Mouse (Mus musculus): ENCODE data around the gene Fgfr2.

Gene Fgfr2

DNA sequence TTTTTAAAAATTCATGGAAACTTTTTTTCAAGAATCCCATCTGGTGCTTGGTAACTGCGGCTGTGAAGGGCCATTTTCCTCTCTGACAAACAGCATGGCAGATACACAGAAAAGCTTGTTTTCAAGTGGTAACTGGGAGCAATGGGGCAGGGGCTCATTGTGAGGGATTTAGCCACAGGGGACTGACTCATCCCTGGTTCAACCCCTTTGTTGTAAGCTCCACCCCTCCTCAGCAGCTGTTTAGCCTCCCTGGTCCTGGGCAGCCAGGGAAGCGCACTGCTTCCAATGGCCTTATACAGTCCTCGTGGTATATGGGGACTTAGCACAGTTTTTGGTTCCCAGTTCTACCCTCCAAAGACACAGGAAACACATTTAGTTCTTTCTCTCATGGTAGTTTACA lies 1426.3 kb downstream of the Fgfr2 start:
- in situ Hi-C loops (cut with MboI; ENCODE audit: unreplicated experiment in 2 of 2) = no loop called here

DNA sequence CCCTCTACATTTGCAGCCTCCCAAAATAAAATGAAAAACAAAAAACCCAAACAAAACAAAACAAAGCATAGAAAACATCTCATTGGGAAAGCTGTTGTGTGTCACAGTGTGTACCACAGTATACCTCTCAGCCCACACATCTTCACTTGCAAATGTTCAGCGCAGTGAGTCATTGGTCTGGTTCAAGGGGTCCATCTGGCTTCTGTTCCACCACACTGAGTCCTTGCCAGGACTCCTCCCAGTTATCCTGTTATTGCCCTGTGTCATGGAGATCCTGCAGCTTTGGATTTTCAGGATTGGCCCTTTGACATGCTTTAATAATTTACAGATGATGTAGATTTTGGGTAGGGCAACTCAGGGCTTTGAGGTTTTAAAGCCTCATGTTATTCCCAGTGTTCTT lies 1435.8 kb downstream of the Fgfr2 start:
- in situ Hi-C loops (cut with MboI; ENCODE audit: unreplicated experiment in 2 of 2) = no loop called here

DNA sequence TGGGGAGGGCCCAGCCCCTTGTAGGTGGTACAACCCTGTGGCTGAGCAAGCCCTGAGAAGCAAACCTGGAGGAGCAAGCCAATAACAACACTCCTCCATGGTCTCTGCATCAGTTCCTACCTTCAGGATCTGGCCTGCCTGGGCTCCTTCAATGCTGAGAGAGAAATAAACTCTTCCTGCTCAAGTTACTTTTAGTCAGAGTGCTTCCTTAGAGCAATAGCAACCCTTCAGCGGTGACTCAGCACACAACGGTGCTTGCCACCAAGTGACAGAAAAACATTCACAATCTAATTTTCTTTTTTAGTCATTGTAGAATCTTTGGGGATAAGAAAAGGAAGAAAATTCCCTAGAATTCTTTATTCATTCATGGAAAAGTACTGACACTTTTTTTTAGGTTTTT lies 1446.0 kb downstream of the Fgfr2 start:
- in situ Hi-C loops (cut with MboI; ENCODE audit: unreplicated experiment in 2 of 2) = no loop called here

DNA sequence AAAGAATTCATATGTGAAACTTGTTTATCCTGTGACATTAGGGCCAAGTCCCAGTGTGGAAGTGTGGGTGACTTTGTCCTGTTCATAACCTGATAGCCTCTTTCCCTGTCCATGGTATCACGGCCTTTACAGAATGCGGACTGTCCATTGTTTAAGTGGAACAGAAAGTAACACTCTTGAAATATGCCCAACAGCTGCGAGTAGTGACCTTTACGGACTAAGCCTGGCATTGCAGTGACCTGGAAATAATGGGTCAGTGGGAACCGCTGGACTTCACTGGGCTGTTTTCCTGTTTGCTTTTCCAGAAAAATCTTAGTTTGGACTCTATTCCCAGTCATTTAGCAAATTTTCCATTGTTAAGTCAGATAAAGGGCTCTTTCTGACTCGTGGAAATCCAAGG lies 1452.6 kb downstream of the Fgfr2 start:
- in situ Hi-C loops (cut with MboI; ENCODE audit: unreplicated experiment in 2 of 2) = no loop called here

DNA sequence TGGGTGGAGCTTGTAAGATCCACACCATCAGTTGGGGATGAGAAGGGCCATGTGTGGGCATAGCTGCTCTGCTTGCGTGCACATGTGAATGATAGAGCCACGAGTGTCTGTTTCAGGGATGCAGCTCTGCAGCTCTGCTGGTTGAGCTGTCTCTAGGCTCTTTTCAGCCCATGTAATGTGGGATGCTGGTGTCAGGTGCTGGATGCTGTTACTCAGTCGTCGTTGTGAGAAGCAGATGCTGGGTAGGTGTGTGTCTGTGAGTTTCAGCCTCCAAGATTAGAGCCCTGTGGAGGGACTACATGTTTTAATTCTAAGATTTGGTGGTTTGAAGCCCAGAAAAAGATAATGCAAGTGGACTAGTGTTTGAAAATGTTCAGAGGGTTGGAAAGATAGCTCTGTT lies 1453.8 kb downstream of the Fgfr2 start:
- in situ Hi-C loops (cut with MboI; ENCODE audit: unreplicated experiment in 2 of 2) = no loop called here

DNA sequence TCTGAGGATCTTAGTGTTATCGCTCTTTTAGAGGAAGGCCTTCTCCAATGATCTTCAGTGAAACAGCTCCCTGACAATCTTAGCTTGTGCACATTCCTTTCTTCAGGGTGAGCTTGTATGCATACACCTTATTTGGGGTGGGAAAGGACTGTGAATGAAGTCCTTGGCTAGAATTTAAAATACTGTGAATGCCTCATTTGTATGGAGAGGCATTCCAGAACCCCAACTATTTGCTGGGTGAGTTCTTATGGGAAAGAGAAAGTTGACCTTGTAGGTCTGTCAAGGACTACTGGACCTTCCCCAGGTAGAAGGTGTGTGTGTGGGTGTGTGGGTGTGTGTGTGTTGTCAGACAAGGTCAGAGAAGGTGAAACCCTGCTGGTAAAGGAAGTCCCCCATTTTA lies 1462.4 kb downstream of the Fgfr2 start:
- in situ Hi-C loops (cut with MboI; ENCODE audit: unreplicated experiment in 2 of 2) = no loop called here

DNA sequence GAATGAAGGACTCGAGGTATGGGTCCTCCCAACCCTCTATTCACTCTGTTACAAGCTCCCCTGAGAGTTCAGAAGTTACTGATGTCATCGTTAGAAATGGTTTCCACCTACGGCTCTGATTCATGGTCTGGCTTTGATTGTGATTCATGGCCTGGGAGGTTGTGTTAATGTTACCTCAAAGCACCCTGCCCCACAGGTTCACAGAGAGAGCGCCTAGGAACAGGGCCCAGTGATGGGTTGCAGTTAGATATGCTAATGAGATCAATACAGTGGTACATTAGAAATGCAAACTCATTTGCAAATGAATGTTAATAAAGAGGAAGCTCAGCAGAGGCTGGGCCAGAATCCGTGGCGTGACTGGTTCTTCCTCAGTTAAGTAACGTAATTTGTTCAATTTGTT lies 1467.1 kb downstream of the Fgfr2 start:
- in situ Hi-C loops (cut with MboI; ENCODE audit: unreplicated experiment in 2 of 2) = no loop called here

DNA sequence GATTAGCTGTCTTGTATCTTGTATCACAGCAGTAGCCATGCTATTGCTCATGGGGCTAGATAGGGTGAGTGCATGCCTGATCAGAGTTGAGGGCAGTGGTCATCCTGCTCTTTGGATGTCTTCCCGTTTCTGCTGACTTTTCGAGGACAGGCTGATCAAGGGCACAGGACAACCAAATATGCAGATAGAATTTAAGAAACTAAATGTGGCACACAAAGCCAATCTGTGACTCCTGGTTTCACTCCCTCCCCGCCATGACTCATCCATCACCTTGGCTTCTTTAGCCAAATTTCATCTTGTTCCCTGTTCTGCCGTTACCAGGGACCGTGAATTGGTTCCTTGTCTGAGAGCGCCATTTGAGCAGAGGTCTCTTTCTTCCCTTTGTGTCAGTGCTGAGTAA lies 1469.7 kb downstream of the Fgfr2 start:
- in situ Hi-C loops (cut with MboI; ENCODE audit: unreplicated experiment in 2 of 2) = no loop called here

DNA sequence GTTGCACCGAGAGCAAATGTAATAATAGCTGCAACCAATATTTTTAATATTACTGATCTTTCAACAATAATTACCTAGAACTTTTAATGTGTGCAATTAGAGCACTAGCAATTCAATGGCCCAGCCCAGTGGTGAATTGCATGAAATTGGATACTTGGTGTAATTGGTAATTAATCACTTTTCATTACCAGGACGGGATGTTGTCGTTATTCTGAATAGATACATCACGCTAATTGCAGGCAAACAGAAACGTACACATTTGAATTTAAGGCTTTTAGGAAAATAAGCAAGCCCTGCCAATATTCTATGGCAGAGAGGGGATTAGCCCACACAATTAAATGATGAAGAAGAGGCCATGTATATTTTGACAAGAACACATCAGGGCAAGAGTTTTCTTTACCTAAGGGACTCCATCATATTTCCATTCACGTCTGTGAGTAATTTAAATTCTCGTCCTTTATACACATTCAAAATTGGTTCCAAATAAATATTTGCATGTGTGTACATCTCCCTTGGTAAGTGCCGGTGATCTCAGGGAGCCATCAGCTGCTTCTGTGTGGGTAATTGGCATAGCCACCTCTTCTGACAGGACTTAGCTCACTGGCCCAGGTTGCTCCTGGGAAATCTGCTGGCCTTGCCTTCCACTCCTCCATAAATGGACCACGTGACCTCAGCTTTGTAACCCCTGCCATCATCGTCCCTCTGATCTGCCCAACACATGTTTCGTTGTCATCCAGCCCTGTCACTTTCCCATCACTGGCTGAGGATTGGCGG lies 1471.0 kb downstream of the Fgfr2 start:
- in situ Hi-C loops (cut with MboI; ENCODE audit: unreplicated experiment in 2 of 2) = no loop called here

DNA sequence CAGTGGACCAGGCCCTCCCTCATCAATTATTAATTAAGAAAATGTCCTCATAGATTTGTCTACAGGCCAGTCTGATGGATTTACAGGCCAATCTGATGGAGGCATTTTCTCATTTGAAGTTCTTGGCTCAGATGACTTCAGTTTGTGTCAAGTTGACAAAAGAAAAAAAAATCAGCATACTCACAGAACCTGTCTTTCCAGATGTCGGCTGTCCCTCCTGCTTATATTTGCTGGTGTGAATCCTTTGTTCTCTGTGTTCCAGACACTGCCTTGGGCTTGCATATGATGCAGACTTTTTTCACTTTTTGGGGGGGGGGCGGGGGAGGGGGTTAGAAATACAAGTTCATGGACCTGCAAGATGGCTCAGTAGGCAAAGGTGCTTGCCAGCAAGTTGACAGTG lies 1472.9 kb downstream of the Fgfr2 start:
- in situ Hi-C loops (cut with MboI; ENCODE audit: unreplicated experiment in 2 of 2) = no loop called here

DNA sequence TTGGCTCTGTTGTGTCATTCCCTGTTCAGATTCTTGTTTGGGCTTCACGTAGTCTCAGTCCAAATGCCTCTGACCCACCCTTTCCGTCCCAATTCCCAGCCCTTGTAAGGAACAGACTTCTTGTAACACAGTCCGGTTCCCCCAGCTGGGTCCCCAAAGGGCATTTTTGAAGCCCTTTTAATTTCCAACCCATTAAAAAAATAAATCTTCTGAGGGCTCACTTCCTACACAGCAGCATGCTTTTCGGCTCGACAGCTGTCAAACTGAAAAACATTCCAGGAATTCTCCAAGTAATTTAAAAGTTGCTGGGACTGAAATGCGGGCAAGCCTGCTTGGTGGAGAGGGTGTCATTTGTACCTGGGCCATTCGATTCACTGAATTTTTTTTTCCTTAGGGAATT lies 1474.9 kb downstream of the Fgfr2 start:
- in situ Hi-C loops (cut with MboI; ENCODE audit: unreplicated experiment in 2 of 2) = no loop called here

DNA sequence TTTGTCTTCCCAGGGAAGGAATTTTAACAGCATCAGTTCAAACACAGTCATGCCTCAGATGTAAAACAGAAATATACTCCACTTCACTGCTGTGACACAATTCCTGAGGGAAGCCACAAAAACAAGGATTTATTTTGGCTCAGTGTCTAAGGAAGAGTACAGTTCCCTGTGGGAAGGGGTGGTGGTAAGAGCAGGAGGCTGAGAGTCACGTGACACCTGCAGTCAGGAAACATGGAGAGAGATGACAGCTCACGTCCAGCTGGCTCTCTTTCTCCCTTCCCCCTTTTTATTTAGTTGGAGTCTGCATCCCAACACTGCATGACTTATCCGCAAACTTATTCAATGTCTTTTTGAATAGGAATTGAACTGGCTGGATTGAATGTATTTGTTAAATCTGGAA lies 1475.6 kb downstream of the Fgfr2 start:
- in situ Hi-C loops (cut with MboI; ENCODE audit: unreplicated experiment in 2 of 2) = no loop called here

DNA sequence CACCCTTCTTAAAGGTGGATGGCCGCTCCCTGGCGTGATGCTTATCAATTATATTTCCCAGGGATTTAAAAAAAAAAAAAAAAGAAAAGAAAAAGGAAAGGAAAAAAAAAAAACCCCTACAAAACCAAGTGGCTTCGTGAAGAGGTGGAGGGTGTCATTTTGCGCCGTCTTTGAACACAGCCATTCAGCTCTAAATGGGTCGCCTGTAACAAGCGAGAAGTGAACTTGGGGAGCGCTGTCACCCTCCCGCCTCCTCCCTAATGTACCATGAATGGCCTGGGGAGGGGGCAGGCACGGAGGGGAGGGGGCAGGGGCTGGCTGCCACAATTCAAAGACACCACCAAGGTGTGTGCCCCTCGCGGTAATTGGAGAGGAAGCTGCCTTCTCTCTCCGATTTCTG lies 1478.6 kb downstream of the Fgfr2 start:
- in situ Hi-C loops (cut with MboI; ENCODE audit: unreplicated experiment in 2 of 2) = no loop called here

DNA sequence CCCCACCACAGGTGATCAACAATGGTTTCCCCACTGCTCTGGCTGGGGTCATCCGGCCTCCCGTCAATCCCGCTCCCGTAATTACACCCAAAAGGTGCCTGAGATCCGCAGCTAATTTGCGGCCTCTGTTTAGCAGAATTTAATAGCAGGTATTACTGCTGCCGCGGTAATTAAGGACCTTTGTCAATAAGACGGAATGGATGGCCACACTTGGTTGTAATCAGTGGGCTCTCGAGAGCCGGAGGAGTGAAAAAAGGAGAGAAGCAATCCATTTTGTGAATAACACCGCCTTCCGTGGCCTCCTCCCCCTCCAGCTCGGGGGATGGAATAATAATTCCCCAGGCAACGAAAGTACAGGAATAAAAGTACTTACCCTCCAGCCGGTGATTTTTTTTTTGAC lies 1479.1 kb downstream of the Fgfr2 start:
- in situ Hi-C loops (cut with MboI; ENCODE audit: unreplicated experiment in 2 of 2) = no loop called here

DNA sequence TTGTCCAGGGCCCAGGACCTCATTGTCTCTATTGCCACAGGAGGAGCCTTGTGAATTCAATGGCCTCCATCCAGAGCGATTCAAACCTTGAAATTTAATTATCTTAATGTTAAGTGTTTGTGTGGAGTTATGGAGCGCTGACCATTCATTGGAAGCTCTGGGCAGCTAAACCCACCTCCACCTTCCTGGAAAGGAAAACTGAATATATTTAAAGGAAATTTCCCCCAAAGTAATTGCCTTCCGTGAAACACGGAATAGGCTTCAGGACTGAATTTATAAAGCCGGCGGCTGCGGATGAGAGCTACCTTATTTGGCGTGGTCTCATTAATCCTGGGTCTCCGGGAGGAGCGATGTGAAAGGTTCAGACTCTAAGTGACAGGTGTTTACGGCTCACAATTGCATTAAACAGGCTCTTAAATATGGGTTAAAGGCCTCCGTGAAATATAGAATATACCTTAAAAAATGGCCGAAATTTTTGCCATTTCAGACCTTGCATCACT lies 1479.8 kb downstream of the Fgfr2 start:
- in situ Hi-C loops (cut with MboI; ENCODE audit: unreplicated experiment in 2 of 2) = no loop called here

DNA sequence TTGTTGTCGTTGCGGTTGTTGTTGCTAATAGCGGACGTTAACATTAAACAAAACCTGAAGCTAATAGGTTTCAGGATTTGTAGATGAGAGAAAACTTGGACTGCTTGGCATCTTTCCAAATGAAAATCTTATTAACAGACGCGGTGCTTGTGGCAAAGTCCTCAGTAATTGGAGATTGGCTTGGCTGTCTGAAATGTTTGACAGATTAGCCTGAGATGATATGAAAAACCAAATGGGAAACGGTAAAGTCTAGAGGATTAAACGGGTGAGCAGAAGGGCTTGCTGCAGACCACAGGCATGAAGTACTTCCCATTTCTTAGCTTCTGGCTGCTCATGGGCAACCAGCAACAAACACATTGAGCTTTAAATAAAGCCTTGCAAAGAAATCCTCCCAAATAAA lies 1493.6 kb downstream of the Fgfr2 start:
- in situ Hi-C loops (cut with MboI; ENCODE audit: unreplicated experiment in 2 of 2) = no loop called here

DNA sequence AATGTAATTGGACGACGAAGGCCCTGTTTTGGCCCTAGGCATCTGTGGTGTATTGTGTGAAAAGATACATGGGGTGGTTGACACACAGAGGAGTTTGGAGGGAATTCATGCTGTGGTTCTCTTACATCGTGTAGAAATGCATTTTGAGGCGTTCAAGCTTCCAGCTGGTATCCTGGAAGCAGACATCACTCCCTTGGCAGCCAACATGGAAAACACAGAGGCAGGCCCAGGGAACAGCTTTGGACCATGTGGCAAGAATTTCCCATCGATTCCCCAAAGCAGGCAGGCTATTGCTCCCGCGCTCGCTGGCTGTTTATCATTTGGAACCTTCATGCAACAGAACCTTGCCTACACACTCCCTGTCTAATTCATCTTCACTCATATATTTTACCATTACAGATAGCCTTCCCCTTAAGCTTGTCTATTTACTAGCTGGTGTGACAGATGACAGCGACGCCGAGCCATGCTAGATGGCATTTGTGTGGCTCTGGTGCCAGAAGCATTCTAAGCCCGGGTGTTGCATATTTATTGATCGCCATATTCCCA lies 1494.2 kb downstream of the Fgfr2 start:
- in situ Hi-C loops (cut with MboI; ENCODE audit: unreplicated experiment in 2 of 2) = no loop called here

DNA sequence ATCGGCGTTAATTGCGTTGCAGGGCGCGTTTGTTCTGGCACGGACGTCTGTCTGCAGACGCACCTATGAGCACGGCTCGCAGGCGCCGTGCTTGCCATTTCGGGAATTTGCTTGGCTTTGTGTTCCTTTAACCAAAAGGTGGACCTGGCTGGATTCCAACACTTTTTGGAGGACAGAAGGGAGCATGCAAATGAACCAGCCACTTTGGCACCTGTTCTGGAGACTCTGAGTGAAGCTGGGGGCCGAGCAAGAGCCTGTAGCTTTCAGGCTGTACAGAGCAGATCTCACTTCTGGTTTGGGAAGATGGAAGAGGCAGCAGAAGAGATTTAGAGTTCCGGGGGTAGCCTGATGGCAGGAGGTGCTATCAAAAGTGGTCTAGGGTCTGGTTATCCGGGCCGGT lies 1494.8 kb downstream of the Fgfr2 start:
- in situ Hi-C loops (cut with MboI; ENCODE audit: unreplicated experiment in 2 of 2) = no loop called here

DNA sequence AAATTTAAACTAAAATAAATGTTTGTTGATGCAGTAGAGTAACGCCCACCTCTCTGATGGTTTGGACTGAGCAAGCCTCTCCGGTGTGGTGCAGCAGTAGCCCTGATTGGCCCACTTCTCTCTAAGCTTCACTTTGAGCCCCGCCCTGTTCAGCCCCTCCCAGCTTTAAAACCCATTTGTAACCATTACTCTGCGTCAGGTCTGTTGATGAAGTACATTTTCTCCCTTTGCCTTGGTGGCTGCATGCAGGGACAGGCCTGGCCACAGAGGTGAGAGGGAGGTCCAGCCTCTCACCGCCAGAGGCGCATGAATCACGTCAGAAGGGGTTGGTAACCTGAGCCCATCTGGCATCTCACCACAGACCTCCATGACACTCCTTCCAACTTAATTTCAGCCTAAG lies 1513.5 kb downstream of the Fgfr2 start:
- in situ Hi-C loops (cut with MboI; ENCODE audit: unreplicated experiment in 2 of 2) = no loop called here

DNA sequence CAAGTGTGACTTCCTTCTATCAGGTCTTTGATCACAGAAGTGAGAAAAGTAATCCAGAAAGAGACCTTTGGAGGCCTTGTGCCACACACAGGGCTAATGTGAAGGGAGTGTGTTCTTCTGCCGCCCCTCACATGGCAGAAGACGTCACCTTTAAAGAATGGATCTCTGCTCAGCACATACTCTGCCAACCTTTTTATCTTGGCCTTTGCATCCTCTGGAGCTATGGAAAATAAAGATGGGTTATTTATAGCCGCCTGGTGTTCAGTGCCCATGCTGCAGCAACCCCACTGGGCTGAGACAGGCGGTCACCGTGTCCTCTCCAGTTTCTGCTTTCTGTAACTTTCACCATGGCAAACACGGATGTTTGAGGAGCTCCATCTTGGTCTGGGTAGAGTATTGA lies 1515.1 kb downstream of the Fgfr2 start:
- in situ Hi-C loops (cut with MboI; ENCODE audit: unreplicated experiment in 2 of 2) = no loop called here

DNA sequence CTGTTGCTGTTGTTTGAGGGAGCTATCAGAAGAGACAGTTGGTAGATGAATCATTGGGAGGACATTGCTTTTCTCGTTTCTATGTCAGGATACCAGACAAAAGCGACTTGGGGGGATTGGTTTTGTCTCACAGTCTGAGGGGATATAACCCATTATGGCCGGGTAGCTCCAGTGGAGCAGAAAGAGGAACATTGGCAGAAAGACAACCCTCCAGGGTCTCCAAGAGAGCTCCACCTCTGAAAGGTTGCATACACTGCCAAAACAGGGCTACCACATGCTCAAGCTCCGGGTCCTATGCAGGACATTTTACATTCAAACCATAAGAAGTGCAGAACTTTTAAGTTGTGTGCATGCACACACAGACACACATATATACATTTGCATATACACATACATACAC lies 1517.7 kb downstream of the Fgfr2 start:
- in situ Hi-C loops (cut with MboI; ENCODE audit: unreplicated experiment in 2 of 2) = no loop called here

DNA sequence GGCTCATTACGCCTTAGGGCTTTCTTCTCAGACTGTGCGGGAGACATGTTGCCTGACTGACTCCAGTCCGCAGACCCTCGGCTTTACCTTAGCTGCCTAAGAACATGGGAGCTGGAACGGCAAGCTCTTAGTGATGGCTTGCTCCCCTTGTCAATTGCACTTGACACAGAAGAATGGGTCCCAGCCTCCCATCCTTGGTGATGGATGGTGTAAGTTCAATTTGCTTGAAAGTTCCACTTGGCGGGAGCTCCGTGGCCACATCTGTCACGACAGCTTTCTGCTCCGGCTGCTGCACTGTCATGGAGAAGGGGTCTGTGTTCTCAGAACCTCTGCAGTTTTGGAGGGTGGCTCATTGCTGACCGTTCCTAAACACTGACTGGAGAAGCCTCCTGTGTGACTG lies 1518.2 kb downstream of the Fgfr2 start:
- in situ Hi-C loops (cut with MboI; ENCODE audit: unreplicated experiment in 2 of 2) = no loop called here

DNA sequence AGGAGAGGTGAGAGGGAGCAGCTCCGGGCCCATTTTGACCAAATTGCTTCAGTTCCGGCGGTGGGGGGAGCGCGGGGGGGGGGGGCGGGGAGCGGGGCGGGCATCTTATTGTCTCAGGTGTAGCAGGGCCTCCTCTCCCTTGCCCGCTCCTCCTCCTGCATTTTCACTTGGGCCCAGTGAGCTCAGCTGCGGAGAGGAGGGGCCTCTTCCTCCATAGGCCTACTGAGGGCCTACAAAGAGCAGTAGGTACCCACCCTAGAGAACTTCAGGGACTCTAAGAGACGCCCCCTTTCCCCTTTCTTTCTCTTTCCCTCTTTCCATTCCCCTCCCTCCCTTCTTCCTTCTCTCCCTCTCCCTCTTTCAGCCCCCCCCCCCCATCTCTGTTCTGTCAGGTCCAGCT lies 1520.0 kb downstream of the Fgfr2 start:
- in situ Hi-C loops (cut with MboI; ENCODE audit: unreplicated experiment in 2 of 2) = no loop called here
